Mouse (Mus musculus): ENCODE measurements around the gene Lims1. TPM values are rescaled to one million over a fixed set of nuclear protein-coding genes. Genes with fewer than 3 reads are reported as not detected.

The Lims1 gene
- polyA plus RNA-seq, 2 experiments from 2014 or later: 81.3 to 93.4 TPM

GRCm38 (mm10) chr10:58350600-58350999 is 27.3 kb downstream of the Lims1 start:
- no peak for ATAC-seq

GRCm38 (mm10) chr10:58351670-58352069 is 28.4 kb downstream of the Lims1 start:
- ATAC-seq: peak; percentile 91

- no peak for ATAC-seq
Measured at GRCm38 (mm10) chr10:58352364-58352763, 29.1 kb downstream of the Lims1 start.

- ATAC-seq: no peak
Measured at GRCm38 (mm10) chr10:58354561-58354960, 31.3 kb downstream of the Lims1 start.

GRCm38 (mm10) chr10:58356460-58356859 is 33.2 kb downstream of the Lims1 start:
- no peak for ATAC-seq

- peak; percentile 74 for ATAC-seq
Measured at GRCm38 (mm10) chr10:58359123-58359522, 35.9 kb downstream of the Lims1 start.

GRCm38 (mm10) chr10:58359952-58360351 is 36.7 kb downstream of the Lims1 start:
- ATAC-seq: no peak

GRCm38 (mm10) chr10:58362745-58363144 is 39.5 kb downstream of the Lims1 start:
- ATAC-seq: peak; percentile 69

- ATAC-seq: no peak
Measured at GRCm38 (mm10) chr10:58364770-58365515, 41.7 kb downstream of the Lims1 start.

- ATAC-seq: no peak
Measured at GRCm38 (mm10) chr10:58368791-58369706, 45.8 kb downstream of the Lims1 start.

GRCm38 (mm10) chr10:58369707-58370093 is 46.4 kb downstream of the Lims1 start:
- no peak for ATAC-seq

GRCm38 (mm10) chr10:58370143-58370542 is 46.9 kb downstream of the Lims1 start:
- ATAC-seq: peak; percentile 90

GRCm38 (mm10) chr10:58370559-58370958 is 47.3 kb downstream of the Lims1 start:
- no peak for ATAC-seq

- ATAC-seq: peak; percentile 61
Measured at GRCm38 (mm10) chr10:58371279-58371842, 48.1 kb downstream of the Lims1 start.

GRCm38 (mm10) chr10:58372430-58373030 is 49.3 kb downstream of the Lims1 start:
- ATAC-seq: no peak

GRCm38 (mm10) chr10:58373829-58374228 is 50.6 kb downstream of the Lims1 start:
- ATAC-seq: no peak

GRCm38 (mm10) chr10:58377592-58378197 is 54.4 kb downstream of the Lims1 start:
- ATAC-seq: peak; percentile 78

GRCm38 (mm10) chr10:58378380-58378779 is 55.1 kb downstream of the Lims1 start:
- no peak for ATAC-seq

- no peak for ATAC-seq
Measured at GRCm38 (mm10) chr10:58379699-58380098, 56.4 kb downstream of the Lims1 start.

- no peak for ATAC-seq
Measured at GRCm38 (mm10) chr10:58381904-58382303, 58.6 kb downstream of the Lims1 start.

GRCm38 (mm10) chr10:58382621-58383101 is 59.4 kb downstream of the Lims1 start:
- no peak for ATAC-seq

GRCm38 (mm10) chr10:58383282-58383681 is 60.0 kb downstream of the Lims1 start:
- ATAC-seq: peak; percentile 89
